Mouse (Mus musculus) intestine, embryonic 14.5 days (tissue): ENCODE measurements at regions not wholly inside any gene's neighbourhood (a gene's known extent, or its start where the extent isn't known, plus 50 kb on each side); places are given as distances from the start of the nearest gene placed in this dataset.

Source experiments
- ATAC-seq: fragments of 200-750 bp; cut with Nextera tagmentation; replicated peaks from 2 replicates; pipeline ENCODE4 v1.8.0; 2017; ENCODE audit warnings: low read depth, moderate number of reproducible peaks, moderate TSS enrichment, moderate library complexity; ENCODE audit not compliant: low FRiP score, low TSS enrichment
- DNase-seq: peaks from one replicate; pipeline ENCODE4 v3.0.0-alpha.2; 2018; ENCODE audit warnings: low spot score
- H3K27ac ChIP-seq: fragments of 300-500 bp; sonication (generic); 2 replicates; pipeline ENCODE4 v1.5.1; 2014; ENCODE audit warnings: low read depth, mild to moderate bottlenecking, control low read depth
- H3K27me3 ChIP-seq: fragments of 300-500 bp; sonication (generic); replicated peaks from 2 replicates; pipeline ENCODE4 v1.6.1; 2014; ENCODE audit warnings: low read length, control low read depth; ENCODE audit not compliant: control insufficient read depth, insufficient read depth
- H3K36me3 ChIP-seq: fragments of 300-500 bp; sonication (generic); 2 replicates; pipeline ENCODE4 v1.6.1; 2014; ENCODE audit warnings: low read length, control low read depth; ENCODE audit not compliant: control insufficient read depth, insufficient read depth
- H3K4me1 ChIP-seq: fragments of 300-500 bp; sonication (generic); replicated peaks from 2 replicates; pipeline ENCODE4 v1.6.1; 2014; ENCODE audit warnings: low read length, control low read depth, mixed read lengths; ENCODE audit not compliant: control insufficient read depth, insufficient read depth
- H3K4me2 ChIP-seq: fragments of 300-500 bp; sonication (generic); 2 replicates; pipeline ENCODE4 v1.6.1; 2014; ENCODE audit warnings: low read length
- H3K4me3 ChIP-seq: fragments of 300-500 bp; sonication (generic); 2 replicates; pipeline ENCODE4 v1.5.1; 2014; ENCODE audit warnings: low read depth, low read length, control low read depth, mixed read lengths
- H3K9ac ChIP-seq: fragments of 300-500 bp; sonication (generic); 2 replicates; pipeline ENCODE4 v1.6.1; 2014; ENCODE audit warnings: mild to moderate bottlenecking, low read length
- H3K9me3 ChIP-seq: fragments of 300-500 bp; sonication (generic); 2 replicates; pipeline ENCODE4 v1.6.1; 2016; ENCODE audit warnings: low read length, control low read depth; ENCODE audit not compliant: control insufficient read depth
- WGBS: fragments of 180-500 bp; shearing (Covaris S2); extraction: QIAGEN DNeasy Blood & Tissue Kit; methylation state at CpG from one replicate; pipeline ENCODE4 v1.1.7; 2014; 5-methylcytosine and 5-hydroxymethylcytosine counted together

DNA sequence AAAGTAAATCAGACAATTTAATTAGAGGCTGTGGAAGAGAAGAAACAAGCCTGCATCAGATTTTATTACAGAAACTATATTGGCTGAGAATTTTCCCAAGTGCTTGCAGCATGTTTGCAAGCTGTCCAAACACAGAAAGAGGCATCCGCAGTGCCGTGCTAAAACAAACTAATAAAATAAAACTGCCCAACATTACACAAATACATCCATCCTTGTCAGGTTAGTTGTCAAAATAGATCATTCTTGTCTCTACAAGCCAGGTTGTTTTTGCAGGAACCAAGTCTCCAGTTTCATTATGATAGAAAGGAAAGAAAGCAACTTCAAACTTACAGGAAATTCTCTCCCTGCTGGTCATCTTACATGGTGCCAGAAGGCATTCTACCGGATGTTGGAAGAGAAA is 95.0 kb upstream of the Slc22a22 start:
- H3K27ac ChIP-seq: no peak overlapping the region
- no peak for DNase-seq
- H3K36me3 ChIP-seq: no peaks in the 10 kb centered on the region
- H3K4me1 ChIP-seq: no peaks in the 10 kb centered on the region; the same call in 1 of the 2 replicates
- H3K9ac ChIP-seq: no peak overlapping the region
- H3K27me3 ChIP-seq: no peaks in the 10 kb centered on the region
- WGBS: 45% methylated on average over 3 of the region's 3 CpGs
- H3K4me3 ChIP-seq: no peak overlapping the region
- no peak for ATAC-seq
- no peak overlapping the region for H3K4me2 ChIP-seq
- H3K9me3 ChIP-seq: no peaks in the 10 kb centered on the region

DNA sequence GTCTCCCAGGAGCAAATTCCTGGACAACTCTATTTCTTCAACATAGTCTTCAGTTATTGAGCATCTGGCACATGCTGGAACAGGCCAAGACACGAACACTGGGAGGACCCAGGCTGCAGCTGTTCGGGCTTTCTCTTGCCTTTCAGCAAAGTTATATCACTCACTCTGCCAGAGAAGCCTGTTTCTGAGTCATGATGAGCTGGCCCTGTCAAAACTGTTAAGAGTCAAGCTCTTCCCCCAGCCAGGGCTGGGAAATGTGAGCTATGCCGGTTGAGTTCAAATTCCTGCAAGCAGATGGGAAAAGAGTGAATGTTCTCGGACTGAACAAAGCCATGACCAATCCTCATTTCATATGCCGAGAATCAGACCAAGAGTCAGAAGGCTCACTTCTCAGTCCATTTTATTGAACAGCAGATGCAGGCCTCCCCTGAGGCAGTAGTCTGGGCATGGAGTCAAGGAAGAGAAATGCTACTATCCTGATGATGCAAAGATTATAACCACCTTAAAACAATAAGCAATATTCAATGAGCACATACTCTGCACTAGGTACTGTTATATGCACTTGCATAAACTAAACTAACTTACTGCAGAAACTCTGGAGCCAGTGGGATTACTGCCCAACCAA is 90.7 kb upstream of the Slc22a22 start:
- H3K9ac ChIP-seq: no peak overlapping the region
- WGBS: 64% methylated on average over 5 of the region's 5 CpGs
- H3K4me2 ChIP-seq: no peak overlapping the region
- no peaks in the 10 kb centered on the region for H3K9me3 ChIP-seq
- no peaks in the 10 kb centered on the region; the same call in 1 of the 2 replicates for H3K4me1 ChIP-seq
- no peak overlapping the region for H3K4me3 ChIP-seq
- no peaks in the 10 kb centered on the region for H3K36me3 ChIP-seq
- ATAC-seq (no peak), DNase-seq (no peak)
- H3K27me3 ChIP-seq: no peaks in the 10 kb centered on the region
- no peak overlapping the region for H3K27ac ChIP-seq

DNA sequence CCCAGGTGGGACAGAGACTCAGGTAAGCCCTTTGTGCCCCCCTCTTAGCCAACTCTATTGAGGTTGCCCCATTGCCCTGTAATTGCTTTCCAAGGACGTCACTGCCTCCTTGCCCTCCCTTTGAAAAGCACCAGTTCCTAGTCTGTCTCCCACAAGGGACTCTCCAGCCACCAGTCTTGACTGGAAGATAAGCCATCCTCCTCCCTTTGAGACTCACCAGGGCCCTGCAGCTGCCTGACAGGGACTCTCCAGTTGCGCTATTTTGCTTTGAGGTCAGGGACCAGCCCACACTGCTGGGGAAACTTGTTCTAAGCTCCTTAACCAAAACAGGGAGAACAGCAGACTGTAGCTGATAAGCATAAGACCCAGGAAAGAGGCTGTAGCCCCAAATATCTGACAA is 69.7 kb upstream of the Slc22a22 start:
- ATAC-seq (no peak), DNase-seq (no peak)
- Histone ChIP-seq H3K4me1 (no peaks in the 10 kb centered on the region), H3K27me3 (no peaks in the 10 kb centered on the region), H3K9ac (no peak overlapping the region), H3K4me2 (no peak overlapping the region), H3K4me3 (no peak overlapping the region), H3K9me3 (no peaks in the 10 kb centered on the region), H3K36me3 (no peaks in the 10 kb centered on the region), H3K27ac (no peak overlapping the region)
- 42% methylated on average over 2 of the region's 2 CpGs for WGBS

DNA sequence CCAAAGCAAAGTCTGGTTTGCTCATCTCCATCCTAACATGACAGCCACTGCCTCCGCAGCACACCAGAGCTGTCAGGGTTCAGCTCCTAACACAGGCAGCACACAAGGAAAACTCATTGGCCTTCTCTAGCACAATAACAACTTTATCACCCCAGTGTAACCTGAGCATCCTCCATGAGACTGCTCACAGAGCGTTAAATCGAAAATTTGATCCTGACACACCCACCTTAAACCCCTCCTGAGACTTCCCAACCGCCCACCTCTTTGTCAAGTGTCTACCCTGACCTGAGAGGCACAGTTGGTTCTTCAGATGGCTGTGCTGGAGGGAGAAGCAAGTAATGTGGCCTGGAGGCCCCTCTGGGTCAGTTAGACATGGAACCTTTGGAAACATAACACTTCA is 67.7 kb upstream of the Slc22a22 start:
- H3K4me2 ChIP-seq: no peak overlapping the region
- no peak overlapping the region for H3K4me3 ChIP-seq
- DNase-seq: no peak
- no peaks in the 10 kb centered on the region for H3K4me1 ChIP-seq
- no peak overlapping the region for H3K9ac ChIP-seq
- no peaks in the 10 kb centered on the region for H3K9me3 ChIP-seq
- H3K36me3 ChIP-seq: no peaks in the 10 kb centered on the region
- WGBS: 82% methylated on average over 4 of the region's 4 CpGs
- H3K27ac ChIP-seq: no peak overlapping the region
- no peak for ATAC-seq
- H3K27me3 ChIP-seq: no peaks in the 10 kb centered on the region

DNA sequence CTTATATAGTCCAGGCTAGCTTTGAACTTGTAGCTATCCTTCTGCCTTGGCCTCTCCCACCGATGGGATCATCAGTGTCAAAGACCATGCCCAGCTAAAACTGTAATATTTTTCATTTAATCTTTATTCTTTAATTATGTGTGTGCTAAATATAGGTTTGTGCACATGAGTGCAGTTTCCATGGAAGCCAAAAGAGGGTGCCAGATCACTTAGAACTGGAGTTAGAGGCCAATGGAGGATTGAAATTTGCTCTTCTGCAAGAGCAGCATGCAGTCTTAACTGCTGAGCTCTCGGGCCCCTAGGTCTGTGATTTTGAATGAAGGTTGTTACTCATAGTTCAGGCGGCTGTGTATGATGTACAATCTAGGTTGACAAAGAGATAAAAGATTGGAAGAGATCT is 66.6 kb upstream of the Slc22a22 start:
- ATAC-seq: no peak
- Histone ChIP-seq H3K9ac (no peak overlapping the region), H3K9me3 (no peaks in the 10 kb centered on the region), H3K4me3 (no peak overlapping the region), H3K4me1 (no peaks in the 10 kb centered on the region), H3K27me3 (no peaks in the 10 kb centered on the region), H3K4me2 (no peak overlapping the region), H3K36me3 (no peaks in the 10 kb centered on the region), H3K27ac (no peak overlapping the region)
- no peak for DNase-seq
- WGBS: 75% methylated on average over 3 of the region's 3 CpGs

DNA sequence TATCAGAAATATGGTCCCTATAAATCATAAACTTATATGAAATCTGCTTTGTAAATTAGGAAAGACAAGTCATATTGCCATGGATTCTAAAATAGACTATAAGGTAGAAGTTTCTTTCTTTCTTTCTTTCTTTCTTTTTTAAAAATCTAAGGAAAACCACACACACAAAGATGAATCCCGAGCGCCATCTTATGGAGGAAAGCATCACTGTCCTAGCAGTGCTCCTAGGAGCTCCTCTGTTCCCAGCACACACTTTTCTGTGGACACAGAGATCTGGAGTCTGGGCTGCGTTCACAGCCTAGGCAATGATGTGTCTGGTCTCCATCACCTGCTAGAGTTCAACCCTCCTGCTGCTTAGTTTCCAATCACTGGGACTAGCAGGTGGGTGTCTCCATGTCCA is 65.2 kb upstream of the Slc22a22 start:
- Histone ChIP-seq H3K9me3 (no peaks in the 10 kb centered on the region), H3K27me3 (no peaks in the 10 kb centered on the region), H3K4me1 (no peaks in the 10 kb centered on the region), H3K27ac (no peak overlapping the region), H3K4me2 (no peak overlapping the region), H3K36me3 (no peaks in the 10 kb centered on the region), H3K9ac (no peak overlapping the region), H3K4me3 (no peak overlapping the region)
- DNase-seq (no peak), ATAC-seq (no peak)
- 24% methylated on average over 3 of the region's 3 CpGs for WGBS

DNA sequence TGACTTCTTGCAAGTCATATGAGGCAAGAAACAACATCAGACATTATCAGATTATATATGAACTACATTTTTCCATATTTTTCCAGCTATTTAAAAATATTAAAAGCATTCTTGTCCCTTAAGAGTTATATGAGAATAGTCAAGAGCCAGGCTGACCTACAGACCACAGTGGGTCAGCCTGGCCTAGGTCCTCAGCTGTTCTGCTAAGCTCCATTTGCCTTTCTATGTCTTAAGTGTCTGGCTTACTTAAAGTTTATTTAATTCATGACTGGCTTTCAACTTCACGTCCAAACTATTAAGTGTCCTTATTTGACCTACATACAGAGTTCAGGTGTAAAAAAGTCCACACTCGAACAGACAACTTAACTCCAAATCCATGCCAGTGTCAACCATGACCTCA is 58.1 kb upstream of the Slc22a22 start:
- Histone ChIP-seq H3K4me1 (no peaks in the 10 kb centered on the region), H3K4me2 (no peak overlapping the region), H3K36me3 (no peaks in the 10 kb centered on the region), H3K9ac (no peak overlapping the region), H3K27ac (no peak overlapping the region), H3K4me3 (no peak overlapping the region), H3K27me3 (no peaks in the 10 kb centered on the region), H3K9me3 (no peaks in the 10 kb centered on the region)
- 59% methylated on average over 2 of the region's 2 CpGs for WGBS
- ATAC-seq (no peak), DNase-seq (no peak)
